Mouse (Mus musculus) CH12.LX (cell line): ENCODE data around the gene Ethe1.
"Not testable (repeated sequence)": the region's sequence is repeated elsewhere in the genome, so short reads cannot be mapped to it uniquely, and the experiment has no call there.

Source experiments
- EP300 ChIP-seq: IDR thresholded peaks from 2 replicates; pipeline ENCODE4 v1.6.1; 2011; ENCODE audit warnings: low read length, improper control_type of control experiment
- POLR2A ChIP-seq: IDR thresholded peaks from 2 replicates; pipeline ENCODE4 v1.6.1; 2011; ENCODE audit warnings: low read depth, mild to moderate bottlenecking, improper control_type of control experiment, low read length
- SMC3 ChIP-seq: IDR thresholded peaks from 2 replicates; pipeline ENCODE4 v1.6.1; 2011; ENCODE audit warnings: low read depth, low read length, improper control_type of control experiment
- USF1 ChIP-seq: IDR thresholded peaks from 2 replicates; pipeline ENCODE4 v1.6.1; 2014; ENCODE audit warnings: low read depth, mild to moderate bottlenecking, inconsistent platforms, low read length, improper control_type of control experiment

- not testable (repeated sequence) for TF ChIP-seq EP300, POLR2A, USF1, SMC3
Observed at GRCm38 (mm10) chr7:24618374-24618773, 31.0 kb downstream of the Ethe1 start.
